Mouse (Mus musculus): ENCODE data around the gene Atf6.
A peak's percentile ranks its signal among the peaks of the same experiment; 100 is the strongest.

Gene Atf6

DNA sequence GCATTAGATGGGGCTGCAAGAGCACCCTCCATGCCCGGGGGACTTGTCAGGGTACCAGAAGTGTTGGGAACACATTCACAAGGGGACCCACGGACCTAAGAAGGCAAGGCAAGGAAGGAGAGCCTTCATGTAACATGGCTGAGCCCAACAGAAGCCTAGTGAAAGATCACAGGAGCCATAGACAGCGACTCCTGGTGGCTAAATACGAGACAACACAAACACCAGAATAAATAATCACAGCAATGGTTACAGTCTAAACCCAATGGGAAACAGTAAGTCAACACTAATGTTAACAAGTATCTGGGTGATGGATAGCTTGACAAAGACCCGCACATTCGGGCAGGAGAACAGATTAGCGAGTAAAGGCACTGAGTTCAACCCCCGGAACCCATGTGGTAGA is 23.2 kb downstream of the Atf6 start:
- peak; percentile 24 to 38 for DNase-seq

GRCm38 (mm10) chr1:170839685-170840084 is 27.9 kb downstream of the Atf6 start:
- DNase-seq = peak; percentile 18 to 45

GRCm38 (mm10) chr1:170834756-170835155 is 32.8 kb downstream of the Atf6 start:
- DNase-seq = peak; percentile 44 to 69

DNA sequence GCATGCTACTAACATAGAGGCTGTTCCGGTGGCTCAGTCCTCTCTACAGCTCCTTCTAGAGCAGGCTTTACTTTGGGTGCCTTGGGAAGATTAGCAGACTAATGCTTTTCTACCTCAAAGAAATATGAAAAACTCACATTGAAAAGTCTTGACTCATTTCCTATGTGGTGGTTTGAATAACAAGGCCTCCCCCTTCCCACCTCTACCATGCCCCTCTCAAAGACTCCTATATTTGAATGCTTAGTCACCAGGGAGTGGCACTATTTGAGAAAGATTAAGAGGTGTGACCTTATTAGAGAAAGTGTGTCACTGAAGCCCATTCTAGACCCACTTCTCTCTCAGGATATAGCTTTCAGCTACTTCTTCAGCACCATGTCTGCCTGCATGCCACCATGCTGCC is 37.8 kb downstream of the Atf6 start:
- DNase-seq = no peak

DNA sequence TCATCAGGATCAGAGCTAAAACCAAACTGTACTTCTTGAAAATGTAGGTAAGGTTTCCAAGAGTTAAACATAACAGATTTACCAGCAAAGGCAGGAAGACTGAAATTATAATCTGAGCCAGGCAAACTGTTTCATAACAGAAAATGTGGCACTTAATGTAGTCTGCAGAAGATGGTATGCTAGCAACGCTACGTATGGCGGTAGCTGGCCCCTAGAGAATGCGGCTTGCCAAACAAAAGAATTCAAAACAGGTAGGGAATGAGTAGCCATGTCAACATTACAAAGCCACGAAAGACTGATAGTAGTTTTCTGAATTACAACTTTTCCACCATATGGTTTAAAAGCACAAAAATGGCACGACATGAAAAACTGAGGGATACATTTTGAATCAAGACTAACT is 38.2 kb downstream of the Atf6 start:
- DNase-seq = no peak

DNA sequence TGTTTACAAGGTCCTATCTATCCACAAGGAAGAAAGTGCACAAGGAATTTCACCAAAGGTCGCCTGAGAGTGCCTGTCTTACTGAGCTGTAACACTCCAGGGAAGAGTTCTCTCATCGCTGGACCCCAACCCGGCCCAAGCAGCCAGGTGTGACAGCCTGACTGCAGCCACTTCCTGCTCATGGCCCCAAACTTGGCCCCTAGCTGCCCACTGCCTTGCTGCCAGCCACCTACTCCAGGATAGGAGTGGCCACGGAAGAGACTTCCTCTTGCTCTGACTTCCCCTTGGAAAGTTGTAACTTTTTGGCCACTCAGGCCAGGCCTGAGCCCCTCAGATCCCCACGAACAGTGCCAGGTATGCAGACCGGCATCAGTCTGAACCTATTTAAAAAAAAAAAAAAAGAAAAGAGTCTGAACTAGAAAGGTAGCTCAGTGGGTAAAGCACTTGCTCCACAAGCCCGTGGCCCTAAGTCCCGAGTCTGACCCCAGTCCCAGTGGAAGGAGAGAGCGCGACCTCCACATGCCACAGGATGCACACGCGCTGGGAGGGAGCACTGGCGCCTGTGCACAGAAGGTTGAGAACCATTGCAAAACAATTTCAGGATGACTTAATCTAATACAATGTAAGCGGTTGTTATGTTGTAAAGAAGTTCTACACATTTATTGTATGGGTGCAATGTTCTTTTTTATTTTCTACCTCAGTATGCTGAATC is 47.3 kb downstream of the Atf6 start:
- DNase-seq = no peak

DNA sequence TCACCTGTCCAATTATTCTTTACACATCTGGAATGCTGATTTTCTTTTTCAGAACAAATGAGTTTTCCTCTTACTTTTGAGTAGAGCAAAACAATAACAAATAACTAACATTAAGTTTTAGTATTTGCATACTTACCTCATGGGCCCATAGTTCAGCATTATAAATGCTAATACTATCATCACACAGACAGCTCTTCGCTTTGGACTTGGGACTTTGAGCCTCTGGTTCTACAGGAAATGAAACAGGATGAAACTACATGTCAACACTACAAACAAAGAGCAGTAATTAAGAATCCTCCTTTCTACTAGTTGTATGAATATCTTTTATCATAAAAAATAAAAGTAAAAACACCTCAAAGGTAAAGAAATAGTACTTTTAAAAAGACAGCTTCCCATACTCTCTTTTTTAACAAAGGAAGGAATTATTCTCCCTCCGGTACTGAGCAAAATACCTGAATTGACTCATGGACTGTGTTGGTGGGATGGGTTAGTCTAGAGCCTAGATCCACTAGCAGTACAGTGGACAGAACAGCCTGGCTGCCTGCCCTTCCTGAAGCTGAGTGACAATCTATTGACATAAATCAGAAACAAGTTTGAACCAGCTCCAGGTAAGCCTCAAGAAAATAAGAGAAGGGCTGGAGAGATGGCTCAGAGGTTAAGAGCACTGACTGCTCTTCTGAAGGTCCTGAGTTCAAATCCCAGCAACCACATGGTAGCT is 52.1 kb downstream of the Atf6 start:
- no peak for DNase-seq

GRCm38 (mm10) chr1:170812822-170813221 is 54.7 kb downstream of the Atf6 start:
- DNase-seq = no peak

DNA sequence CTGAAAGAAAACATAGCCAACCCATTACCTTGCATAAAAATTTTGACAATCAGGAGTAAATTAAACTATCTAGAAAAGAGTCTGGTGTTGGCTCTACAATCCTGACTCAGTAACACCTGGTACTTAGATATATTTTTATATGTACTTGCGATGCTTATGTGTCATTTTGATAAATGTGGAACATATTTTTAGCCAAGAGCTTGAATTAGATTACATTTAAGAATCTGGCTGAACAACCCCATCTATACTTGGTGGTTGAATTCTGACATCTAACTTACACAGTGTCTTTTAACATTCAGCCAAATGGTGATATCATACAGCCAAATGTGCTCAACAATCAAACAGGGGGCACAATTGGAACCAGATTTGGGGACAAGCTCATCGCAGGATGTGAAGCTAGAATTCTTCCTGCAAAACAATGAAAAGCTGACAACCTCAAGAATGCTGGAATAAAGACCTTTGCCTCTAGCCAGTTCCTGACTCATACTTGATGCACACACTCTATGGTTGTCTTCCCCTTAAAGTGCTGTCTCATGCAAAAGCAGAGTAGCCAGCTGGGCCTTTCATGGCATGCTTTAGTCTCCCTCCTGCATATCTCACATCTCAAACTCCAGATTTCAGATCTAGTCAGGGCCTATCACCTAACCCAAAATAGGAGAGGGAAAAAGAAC is 59.8 kb downstream of the Atf6 start:
- DNase-seq = no peak

GRCm38 (mm10) chr1:170804721-170805120 is 62.9 kb downstream of the Atf6 start:
- no peak for DNase-seq

GRCm38 (mm10) chr1:170802669-170803068 is 64.9 kb downstream of the Atf6 start:
- no peak for DNase-seq

GRCm38 (mm10) chr1:170800694-170801093 is 66.9 kb downstream of the Atf6 start:
- no peak for DNase-seq

GRCm38 (mm10) chr1:170795741-170796347 is 71.7 kb downstream of the Atf6 start:
- no peak for DNase-seq

DNA sequence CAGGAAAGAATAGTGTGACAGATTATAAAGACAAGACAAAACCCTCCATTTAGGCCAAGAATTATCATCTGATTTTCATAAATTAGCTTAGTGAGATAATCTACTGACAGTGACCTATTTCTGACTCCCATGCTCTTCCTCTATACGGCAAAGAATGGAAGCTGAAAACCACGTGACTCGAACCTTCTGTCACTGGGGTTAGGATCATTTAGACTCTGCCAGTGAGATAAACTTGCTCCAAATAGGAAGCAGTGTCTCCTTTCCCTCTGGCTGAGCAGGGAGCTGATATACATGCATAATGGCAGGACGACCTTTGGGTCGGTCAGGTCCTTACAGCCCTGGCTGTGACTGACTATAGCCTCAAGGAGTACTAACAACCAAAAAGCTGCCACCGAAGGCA is 76.0 kb downstream of the Atf6 start:
- DNase-seq = no peak

- DNase-seq = no peak
These were observed 76.6 kb downstream of the Atf6 start for GRCm38 (mm10) chr1:170791001-170791400.

- no peak for DNase-seq
These were observed 79.9 kb downstream of the Atf6 start for GRCm38 (mm10) chr1:170787643-170788042.

- DNase-seq = no peak
These were observed 80.8 kb downstream of the Atf6 start for GRCm38 (mm10) chr1:170786570-170787341.

DNA sequence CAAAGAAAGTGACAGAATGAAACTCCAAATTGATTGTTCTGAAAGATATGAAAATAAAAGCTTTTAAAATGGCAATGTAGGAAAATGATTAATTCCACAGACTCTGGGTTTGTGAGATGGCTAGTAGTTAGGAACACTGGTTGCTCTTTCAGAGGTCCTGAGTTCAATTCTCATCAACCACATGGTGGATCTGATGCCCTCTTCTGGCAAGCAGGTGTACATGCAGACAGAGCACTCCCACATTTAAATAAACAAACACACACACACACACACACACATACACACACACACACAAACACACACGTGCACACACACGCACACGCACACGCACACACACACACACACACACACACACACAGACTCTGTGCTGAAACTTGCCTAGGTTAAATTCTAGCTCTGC is 89.9 kb downstream of the Atf6 start:
- DNase-seq = no peak

DNA sequence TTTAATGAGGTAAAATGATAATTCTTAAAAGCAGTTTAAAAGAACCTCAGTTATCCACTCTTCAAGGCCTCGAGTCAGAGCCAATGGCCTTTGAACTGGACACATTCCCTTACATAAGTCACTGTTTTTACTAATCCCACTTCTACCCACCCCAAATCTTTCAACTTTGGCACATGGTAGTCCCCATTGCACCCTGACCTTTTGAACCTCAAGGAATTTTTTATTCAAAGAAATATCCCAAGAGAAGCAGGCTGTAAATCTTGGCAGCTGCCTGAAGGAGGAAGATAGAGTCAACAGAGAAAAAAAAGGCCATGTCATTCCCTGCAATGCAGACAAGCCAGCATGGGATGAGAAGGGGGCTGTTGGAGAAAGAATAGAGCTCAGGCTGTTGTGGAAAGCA is 93.1 kb downstream of the Atf6 start:
- no peak for DNase-seq

GRCm38 (mm10) chr1:170773506-170773905 is 94.1 kb downstream of the Atf6 start:
- DNase-seq = no peak

DNA sequence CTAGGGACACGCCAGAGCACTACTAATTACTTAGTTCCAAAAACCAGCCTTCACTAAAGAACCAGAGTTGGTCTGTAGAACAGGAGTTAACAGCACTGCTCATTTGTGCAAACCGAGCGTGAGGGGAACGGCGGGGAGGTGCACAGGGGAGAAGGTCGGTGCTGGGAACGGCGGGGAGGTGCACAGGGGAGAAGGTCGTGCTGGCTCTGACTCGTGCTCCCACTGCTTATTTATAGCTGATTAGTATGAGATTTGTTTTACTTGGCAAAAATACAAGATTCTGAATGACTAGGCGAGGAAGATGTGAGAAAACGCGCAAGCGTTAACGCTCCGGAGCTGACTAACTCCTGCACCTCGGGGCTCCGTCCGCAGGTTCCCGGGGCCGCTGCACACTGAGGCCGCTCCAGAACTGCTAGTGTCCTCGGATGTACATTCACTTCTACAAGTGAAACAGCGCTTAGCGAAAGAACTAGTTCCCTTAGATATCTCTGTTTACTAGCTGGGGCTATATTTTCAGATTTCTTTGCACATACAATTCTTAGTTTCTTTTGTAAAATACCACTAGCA is 96.1 kb downstream of the Atf6 start:
- no peak for DNase-seq

GRCm38 (mm10) chr1:170770691-170771090 is 96.9 kb downstream of the Atf6 start:
- no peak for DNase-seq

All from cerebellum, postnatal 10 days (tissue).